Mouse (Mus musculus) stomach, embryonic 14.5 days (tissue): ENCODE results near the gene Npnt. TPM values are rescaled to one million over a fixed set of nuclear protein-coding genes. Genes with fewer than 3 reads are reported as not detected.

Experiments
- ATAC-seq: fragments of 200-750 bp; cut with Nextera tagmentation; 2 replicates; pipeline ENCODE4 v1.8.0; 2017; ENCODE audit warnings: low read depth, moderate TSS enrichment; ENCODE audit not compliant: insufficient number of reproducible peaks, insufficient read depth, low FRiP score
- H3K27ac ChIP-seq: fragments of 300-500 bp; sonication (generic); 2 replicates; pipeline ENCODE4 v1.5.1; 2014; ENCODE audit warnings: mild to moderate bottlenecking, low read length, moderate library complexity, mixed read lengths
- H3K27me3 ChIP-seq: fragments of 300-500 bp; sonication (generic); 2 replicates; pipeline ENCODE4 v1.6.1; 2014; ENCODE audit warnings: low read length, control low read depth, mixed read lengths; ENCODE audit not compliant: control insufficient read depth, insufficient read depth
- H3K36me3 ChIP-seq: fragments of 300-500 bp; sonication (generic); 2 replicates; pipeline ENCODE4 v1.6.1; 2014; ENCODE audit warnings: mild to moderate bottlenecking, control low read depth, low read length, moderate library complexity, mixed read lengths; ENCODE audit not compliant: control insufficient read depth, insufficient read depth
- H3K4me1 ChIP-seq: fragments of 300-500 bp; sonication (generic); 2 replicates; pipeline ENCODE4 v1.6.1; 2014; ENCODE audit warnings: low read length, control low read depth, mixed read lengths; ENCODE audit not compliant: control insufficient read depth, insufficient read depth
- H3K4me2 ChIP-seq: fragments of 300-500 bp; sonication (generic); replicated peaks from 2 replicates; pipeline ENCODE4 v1.6.1; 2014; ENCODE audit warnings: low read depth, low read length, control low read depth
- H3K4me3 ChIP-seq: fragments of 300-500 bp; sonication (generic); 2 replicates; pipeline ENCODE4 v1.5.1; 2014; ENCODE audit warnings: low read depth, low read length, control low read depth
- H3K9ac ChIP-seq: fragments of 300-500 bp; sonication (generic); replicated peaks from 2 replicates; pipeline ENCODE4 v1.6.1; 2014; ENCODE audit warnings: low read depth, mild to moderate bottlenecking, control low read depth, low read length, moderate library complexity, mixed read lengths
- H3K9me3 ChIP-seq: fragments of 300-500 bp; sonication (generic); 2 replicates; pipeline ENCODE4 v1.6.1; 2016; ENCODE audit warnings: low read depth, low read length, control low read depth; ENCODE audit not compliant: control insufficient read depth
- WGBS: fragments of 180-500 bp; shearing (Covaris S2); extraction: QIAGEN DNeasy Blood & Tissue Kit; methylation state at CpG from one replicate; pipeline ENCODE4 v1.1.7; 2014; 5-methylcytosine and 5-hydroxymethylcytosine counted together
- polyA plus RNA-seq: library from polyadenylated mRNA; unstranded; fragments of >200 nt; fragmentation: Nextera tagmentation; extraction: Ambion mirVana; gene quantifications from 2 replicates; pipeline ENCODE4 v1.2.1, GENCODE M21; 2014

Gene Npnt
- polyA plus RNA-seq, 1 experiment from 2014 or later = 51.8 TPM

DNA sequence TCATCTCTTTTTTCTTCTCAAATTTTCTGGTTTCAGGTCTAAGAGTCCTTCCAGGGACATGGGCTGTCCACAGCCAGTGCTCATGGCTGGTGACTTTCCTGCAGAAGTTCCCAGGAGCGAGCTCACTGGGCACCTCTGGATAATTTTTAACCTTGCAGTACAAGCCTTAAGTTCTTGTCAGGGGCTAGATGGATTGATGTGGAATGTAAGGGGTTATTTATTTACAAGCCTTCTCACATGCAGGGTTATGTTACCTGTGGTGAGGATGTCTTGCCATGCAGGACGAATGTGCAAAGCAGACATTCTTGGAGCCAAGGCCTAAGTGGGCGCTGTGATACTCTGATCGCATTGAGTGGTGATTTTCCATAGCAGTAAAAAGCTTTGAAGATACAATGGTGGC lies 84.5 kb downstream of the Npnt start:
- ATAC-seq = no peak
- no peak overlapping the region for H3K27ac ChIP-seq
- H3K4me3 ChIP-seq = no peak overlapping the region
- H3K36me3 ChIP-seq = no peaks in the 10 kb centered on the region
- no peak overlapping the region for H3K9ac ChIP-seq
- WGBS = 83% methylated on average over 4 of the region's 4 CpGs
- H3K4me2 ChIP-seq = no peak overlapping the region
- no peaks in the 10 kb centered on the region for H3K4me1 ChIP-seq
- no peaks in the 10 kb centered on the region for H3K27me3 ChIP-seq
- H3K9me3 ChIP-seq = no peaks in the 10 kb centered on the region

DNA sequence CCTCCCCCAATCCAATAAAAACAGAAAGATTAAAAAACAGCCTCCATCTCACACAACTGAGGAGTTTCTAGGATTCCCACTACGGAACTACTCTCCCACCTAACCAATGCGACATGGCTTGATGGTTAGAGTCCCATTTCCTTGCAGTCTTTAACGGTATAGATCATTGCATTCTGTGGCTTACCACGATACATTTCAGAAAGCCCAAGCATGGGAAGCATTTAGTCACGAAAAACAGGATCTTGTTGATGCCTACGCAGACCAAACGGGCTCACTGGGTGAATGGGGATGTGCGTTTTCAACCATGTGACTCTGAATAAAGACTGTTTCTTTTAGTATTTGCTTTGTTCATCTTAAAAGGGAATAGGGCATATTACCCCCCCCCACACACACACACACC lies 85.1 kb downstream of the Npnt start:
- 84% methylated on average over 8 of the region's 8 CpGs for WGBS
- Histone ChIP-seq H3K27ac (no peak overlapping the region), H3K4me2 (no peak overlapping the region)

DNA sequence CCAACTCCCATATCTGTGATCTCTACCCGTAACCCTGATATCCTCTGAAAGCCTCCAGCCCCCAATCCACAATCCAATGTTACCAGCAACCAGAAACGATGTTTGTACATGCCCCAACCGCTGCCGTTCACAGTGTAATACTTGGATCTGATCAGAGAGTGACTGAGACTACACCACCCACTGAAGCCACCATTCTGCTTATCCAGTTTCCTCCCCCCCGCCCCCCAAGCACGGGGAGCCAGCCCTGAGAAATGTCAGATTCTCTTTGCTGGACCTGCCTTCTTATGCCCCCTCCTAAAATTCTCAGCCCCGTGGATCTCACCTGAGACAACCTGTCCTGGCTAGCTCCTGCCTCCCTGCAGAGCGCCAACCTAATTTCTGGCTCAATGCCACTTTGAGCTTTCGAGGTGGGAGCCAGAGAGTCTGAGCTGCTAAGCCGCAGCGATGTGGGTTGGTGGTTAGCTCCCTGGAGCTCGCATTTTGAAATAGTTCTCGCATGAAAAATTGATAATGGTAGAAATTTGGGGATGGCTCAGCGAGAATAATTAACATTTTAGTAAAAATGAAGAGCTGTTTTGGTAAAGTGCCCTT lies 85.7 kb downstream of the Npnt start:
- Histone ChIP-seq H3K27ac (no peak overlapping the region), H3K4me3 (no peak overlapping the region), H3K9me3 (no peaks in the 10 kb centered on the region), H3K27me3 (no peaks in the 10 kb centered on the region), H3K4me1 (no peaks in the 10 kb centered on the region), H3K36me3 (no peaks in the 10 kb centered on the region), H3K9ac (no peak overlapping the region), H3K4me2 (no peak overlapping the region)
- no peak for ATAC-seq
- WGBS = 70% methylated on average over 14 of the region's 14 CpGs

More for the DNA sequence above, 85.1 kb downstream of the Npnt start:
- no peak overlapping the region for H3K4me3 ChIP-seq
- H3K27me3 ChIP-seq = no peaks in the 10 kb centered on the region
- ATAC-seq = no peak
- H3K9ac ChIP-seq = no peak overlapping the region
- H3K36me3 ChIP-seq = no peaks in the 10 kb centered on the region
- no peaks in the 10 kb centered on the region for H3K4me1 ChIP-seq
- no peaks in the 10 kb centered on the region for H3K9me3 ChIP-seq

DNA sequence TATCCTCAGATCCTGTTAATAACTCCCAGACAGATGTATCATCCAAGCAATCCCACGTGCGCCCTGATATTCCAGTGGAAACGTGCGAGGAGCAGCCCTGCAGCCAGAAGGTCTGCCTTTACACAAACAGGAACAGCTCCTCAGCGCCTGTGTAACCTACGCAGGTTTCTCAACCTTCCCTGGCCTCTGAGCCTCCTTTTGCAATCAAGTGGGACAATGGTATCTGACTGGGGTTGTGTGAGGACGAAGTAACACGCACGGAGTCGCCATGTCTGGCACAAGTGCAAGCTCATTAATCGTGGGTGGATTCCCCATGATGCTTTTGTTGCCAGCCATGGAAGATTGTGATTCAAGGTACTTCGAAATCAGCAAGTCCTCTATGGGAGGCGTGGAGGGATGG lies 86.2 kb downstream of the Npnt start:
- H3K27ac ChIP-seq = no peak overlapping the region
- H3K9me3 ChIP-seq = no peaks in the 10 kb centered on the region
- no peaks in the 10 kb centered on the region for H3K27me3 ChIP-seq
- WGBS = 65% methylated on average over 13 of the region's 13 CpGs
- H3K9ac ChIP-seq = no peak overlapping the region
- no peak overlapping the region for H3K4me3 ChIP-seq
- no peaks in the 10 kb centered on the region for H3K4me1 ChIP-seq
- no peak for ATAC-seq
- H3K36me3 ChIP-seq = no peaks in the 10 kb centered on the region
- no peak overlapping the region for H3K4me2 ChIP-seq

DNA sequence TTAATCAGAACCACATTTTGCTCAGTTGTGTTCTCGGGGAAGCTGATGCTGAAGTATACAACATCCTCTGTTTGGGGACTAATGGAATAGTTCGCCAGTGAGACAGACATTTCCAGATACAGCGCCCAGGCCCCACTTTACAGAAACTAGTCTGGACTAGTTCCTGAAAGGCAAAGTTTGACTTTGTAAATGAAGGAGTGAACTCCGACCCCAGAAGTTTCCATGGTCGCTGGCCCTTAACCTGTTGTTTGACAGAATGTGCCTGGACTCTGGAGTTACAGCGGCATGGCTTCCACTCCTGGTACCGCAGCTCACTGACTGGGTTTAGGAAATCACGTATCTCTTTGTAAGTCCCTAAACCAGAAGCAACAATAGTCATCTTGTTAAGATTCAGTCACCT lies 89.3 kb downstream of the Npnt start:
- Histone ChIP-seq H3K4me1 (no peaks in the 10 kb centered on the region), H3K27ac (no peak overlapping the region), H3K9ac (no peak overlapping the region), H3K4me2 (no peak overlapping the region), H3K27me3 (no peaks in the 10 kb centered on the region), H3K36me3 (no peaks in the 10 kb centered on the region), H3K9me3 (no peaks in the 10 kb centered on the region), H3K4me3 (no peak overlapping the region)
- no peak for ATAC-seq
- WGBS = 56% methylated on average over 8 of the region's 8 CpGs

- 81% methylated on average over 7 of the region's 7 CpGs for WGBS
- Histone ChIP-seq H3K36me3 (no peaks in the 10 kb centered on the region), H3K27me3 (no peaks in the 10 kb centered on the region), H3K27ac (no peak overlapping the region), H3K4me2 (no peak overlapping the region), H3K9me3 (no peaks in the 10 kb centered on the region), H3K4me1 (no peaks in the 10 kb centered on the region), H3K9ac (no peak overlapping the region), H3K4me3 (no peak overlapping the region)
- ATAC-seq = no peak
These were observed 90.5 kb downstream of the Npnt start for GRCm38 (mm10) chr3:132859573-132859972.

DNA sequence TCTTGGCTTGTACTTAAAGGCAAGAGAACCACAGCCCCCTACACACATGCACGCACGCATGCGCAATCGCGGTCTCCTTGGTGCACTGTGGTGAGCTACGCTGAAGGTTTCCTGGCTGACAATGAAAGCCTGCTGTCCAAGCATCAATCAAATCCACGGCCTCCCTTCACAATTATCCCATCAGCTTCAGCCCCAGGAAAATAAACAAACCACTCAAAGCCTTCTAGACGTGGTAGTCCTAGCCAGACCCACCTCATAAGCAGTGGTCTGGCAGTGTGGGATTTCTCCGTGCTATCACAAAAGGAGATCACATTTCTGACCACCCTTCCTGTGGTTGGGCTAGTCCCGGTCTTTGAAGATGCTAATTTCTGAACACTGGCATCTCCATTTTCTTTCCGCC lies 91.2 kb downstream of the Npnt start:
- H3K4me1 ChIP-seq = no peaks in the 10 kb centered on the region
- no peak overlapping the region for H3K4me3 ChIP-seq
- ATAC-seq = no peak
- WGBS = 55% methylated on average over 11 of the region's 11 CpGs
- no peaks in the 10 kb centered on the region for H3K36me3 ChIP-seq
- H3K4me2 ChIP-seq = no peak overlapping the region
- no peaks in the 10 kb centered on the region for H3K9me3 ChIP-seq
- no peaks in the 10 kb centered on the region for H3K27me3 ChIP-seq
- no peak overlapping the region for H3K27ac ChIP-seq
- H3K9ac ChIP-seq = no peak overlapping the region

DNA sequence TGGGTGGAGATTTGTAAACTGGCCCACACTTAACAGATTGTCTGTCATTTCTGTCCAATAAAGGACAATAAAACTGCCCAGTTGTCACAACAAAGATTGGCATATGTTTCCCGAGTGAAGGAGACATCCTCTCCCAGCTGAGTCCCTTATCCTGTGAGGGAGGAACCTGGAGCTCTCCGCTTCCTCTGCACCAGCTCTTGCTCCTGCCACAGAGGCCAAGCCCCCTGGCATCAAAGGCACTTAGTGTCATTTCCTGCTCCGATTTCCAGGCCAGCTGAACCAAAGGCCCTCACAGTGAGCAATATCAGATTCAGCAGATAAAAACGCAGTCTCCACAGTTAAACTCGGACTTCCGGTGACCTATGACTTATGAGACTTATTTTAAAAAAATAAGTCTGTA lies 93.4 kb downstream of the Npnt start:
- no peaks in the 10 kb centered on the region for H3K9me3 ChIP-seq
- H3K9ac ChIP-seq = no peak overlapping the region
- no peaks in the 10 kb centered on the region for H3K27me3 ChIP-seq
- no peak for ATAC-seq
- H3K4me3 ChIP-seq = no peak overlapping the region
- H3K27ac ChIP-seq = no peak overlapping the region
- H3K36me3 ChIP-seq = no peaks in the 10 kb centered on the region
- WGBS = 48% methylated on average over 6 of the region's 6 CpGs
- H3K4me1 ChIP-seq = no peaks in the 10 kb centered on the region; the same call in 1 of the 2 replicates
- H3K4me2 ChIP-seq = no peak overlapping the region
